Mouse (Mus musculus): ENCODE measurements around the gene Dcaf12.

GRCm38 (mm10) chr4:41313722-41314121 lies 967 bp downstream of the Dcaf12 start:
- no peak for TF ChIP-seq CTCF (IDR thresholded peaks at IDR 0.05; ENCODE audit: low read depth, low read length)
- TF ChIP-seq GATA1 (IDR thresholded peaks at IDR 0.05; ENCODE audit: borderline replicate concordance, low read length) = no peak
- no peak for TF ChIP-seq POLR2AphosphoS5 (IDR thresholded peaks at IDR 0.05; ENCODE audit: insufficient replicate concordance, low read depth, low read length)
